ENCODE assay signal across 9 mouse cellular contexts in genomic region chr7:123982010-123982409, GRCm38 (mm10). TPM values are rescaled to one million over a fixed set of nuclear protein-coding genes. Genes with fewer than 3 reads are reported as not detected.
DNase-seq lines count a peak whose midpoint lies in the region; ATAC-seq and TF ChIP-seq lines count a peak whose summit lies in the region.
"Had no signal": no experiment of that assay in that cellular context is flagged by ENCODE, and none has a peak within 500 bp of the region (broad histone marks: within the 10 kb centered on the region; RNA-seq: fewer than 3 reads in every experiment).

No protein-coding gene starts in this region.

- H3K9me3 ChIP-seq in hindbrain, postnatal 0 days (ENCODE audit: low read length): no peaks in the 10 kb centered on the region
- H3K9me3 ChIP-seq in neural tube, embryonic 15.5 days (replicated peaks): no peaks in the 10 kb centered on the region

- peak overlapping the region; percentile 55 for H3K4me3 ChIP-seq in layer of hippocampus, adult 2 months
- peak overlapping the region; percentile 71 for H3K4me3 ChIP-seq in hindbrain, postnatal 0 days (ENCODE audit: low read length)
- H3K4me3 ChIP-seq in neural tube, embryonic 15.5 days (replicated peaks): peak overlapping the region; percentile 68

- peak overlapping the region; percentile 87 for H3K4me2 ChIP-seq in hindbrain, postnatal 0 days (ENCODE audit: low read depth, low read length)
- H3K4me2 ChIP-seq in neural tube, embryonic 15.5 days: peak overlapping the region; percentile 93

- TF ChIP-seq CTCF in layer of hippocampus, adult 2 months (conservative IDR thresholded peaks at IDR 0.05): peak; percentile 41
- TF ChIP-seq CTCF in hindbrain, postnatal 0 days (IDR thresholded peaks at IDR 0.05; ENCODE audit: low read depth): peak; percentile 40

- ATAC-seq in erythroid progenitor cell, adult 5-6 weeks (replicated peaks; ENCODE audit: low FRiP score, poor library complexity, severe bottlenecking): 0 out of 2 replicates have a peak, but pooled peaks have one; percentile 25
- 0 out of 2 replicates have a peak, but pooled peaks have one; percentile 35 for ATAC-seq in hindbrain, postnatal 0 days
- ATAC-seq in neural tube, embryonic 15.5 days (ENCODE audit: low FRiP score): peak; percentile 53; the same call in 1 of the 2 replicates

- no peaks in the 10 kb centered on the region for H3K36me3 ChIP-seq in hindbrain, postnatal 0 days (ENCODE audit: insufficient read depth, low read length)
- no peaks in the 10 kb centered on the region for H3K36me3 ChIP-seq in neural tube, embryonic 15.5 days

- H3K27me3 ChIP-seq in hindbrain, postnatal 0 days (ENCODE audit: insufficient read depth, low read length): peaks cover 29% of the 10 kb centered on the region
- H3K27me3 ChIP-seq in neural tube, embryonic 15.5 days (replicated peaks): peaks cover 76% of the 10 kb centered on the region

- no peak for DNase-seq in layer of hippocampus, adult 2 months (ENCODE audit: low spot score in 2 of 2)
- no peak for DNase-seq in layer of hippocampus, postnatal 10 days (ENCODE audit: low spot score in 2 of 2)
- DNase-seq in hindbrain, postnatal 0 days (ENCODE audit: low spot score): peak; percentile 20
- DNase-seq in gastrocnemius, adult 8-10 months (ENCODE audit: low spot score in 2 of 2): no peak
- DNase-seq in adrenal gland, postnatal 36 days: no peak

- H3K4me1 ChIP-seq in hindbrain, postnatal 0 days (ENCODE audit: insufficient read depth, low read length): no peaks in the 10 kb centered on the region; the same call in 1 of the 2 replicates
- H3K4me1 ChIP-seq in neural tube, embryonic 15.5 days: peaks cover 23% of the 10 kb centered on the region

- 1% methylated on average over 5 of the region's 5 CpGs for WGBS in hindbrain, postnatal 0 days
- 4% methylated on average over 5 of the region's 5 CpGs for WGBS in neural tube, embryonic 15.5 days

- no peak overlapping the region; the same call in 1 of the 2 replicates for H3K27ac ChIP-seq in layer of hippocampus, adult 2 months
- H3K27ac ChIP-seq in hindbrain, postnatal 0 days: no peak overlapping the region
- H3K27ac ChIP-seq in neural tube, embryonic 15.5 days (replicated peaks): no peak overlapping the region
- H3K27ac ChIP-seq: macrophage had no signal

- peak overlapping the region; percentile 54 for H3K9ac ChIP-seq in hindbrain, postnatal 0 days (replicated peaks; ENCODE audit: low read length)
- peak overlapping the region; percentile 67; the same call in 1 of the 2 replicates for H3K9ac ChIP-seq in neural tube, embryonic 15.5 days (replicated peaks)

RNA-seq across cellular contexts. Expression of gene Hs3st4, which starts 0.7 kb away (rescaled TPM):
- total RNA-seq in layer of hippocampus, adult 2 months (2021): 100 to 1,000 TPM in 1 of 2 experiments, 10 to 100 TPM in 1; 92.2 to 107 TPM
- total RNA-seq in layer of hippocampus, postnatal 10 days (2021): 10 to 100 TPM; 74.0 to 84.5 TPM
- total RNA-seq in erythroid progenitor cell, adult 5-6 weeks (2015; ENCODE audit: low replicate concordance): not detected in 2 replicates
- not detected in 2 replicates for total RNA-seq in erythroid progenitor cell, adult 5-6 weeks (2017; ENCODE audit: low replicate concordance)
- 20.7 and 20.9 TPM in 2 replicates for total RNA-seq in hindbrain, postnatal 0 days (2014; rRNA removed)
- polyA plus RNA-seq in hindbrain, postnatal 0 days (2015; fragmentation: Nextera tagmentation; extraction: Ambion mirVana): 15.1 and 16.0 TPM in 2 replicates
- polyA plus RNA-seq in neural tube, embryonic 15.5 days (2015; fragmentation: Nextera tagmentation; extraction: Ambion mirVana): 13.2 and 14.9 TPM in 2 replicates
- total RNA-seq in gastrocnemius, adult 8-10 months (2022): not detected
- not detected for total RNA-seq in adrenal gland, postnatal 36 days (2021)
- polyA plus RNA-seq: large intestine, adult 2 months; macrophage had no signal

Comparison
In these comparisons a context has a peak if more than half of its experiments do, and no peak if none do; other contexts are left out.
1. RNA of gene Hs3st4, which starts 0.7 kb away (total RNA-seq): 92.2 to 107 TPM in layer of hippocampus, adult 2 months, 74.0 to 84.5 TPM in layer of hippocampus, postnatal 10 days and 20.7 to 20.9 TPM in hindbrain, postnatal 0 days; not detected in adrenal gland, postnatal 36 days, not detected in erythroid progenitor cell, adult 5-6 weeks and not detected in gastrocnemius, adult 8-10 months; every median in the first group is over 10 times any median in the second.
2. Peak in every context shown above with its lines, with median percentiles within 50 percentile points of each other: H3K4me3 ChIP-seq and ATAC-seq.